Mouse (Mus musculus): ENCODE results near the gene Cyp2s1.

DNA sequence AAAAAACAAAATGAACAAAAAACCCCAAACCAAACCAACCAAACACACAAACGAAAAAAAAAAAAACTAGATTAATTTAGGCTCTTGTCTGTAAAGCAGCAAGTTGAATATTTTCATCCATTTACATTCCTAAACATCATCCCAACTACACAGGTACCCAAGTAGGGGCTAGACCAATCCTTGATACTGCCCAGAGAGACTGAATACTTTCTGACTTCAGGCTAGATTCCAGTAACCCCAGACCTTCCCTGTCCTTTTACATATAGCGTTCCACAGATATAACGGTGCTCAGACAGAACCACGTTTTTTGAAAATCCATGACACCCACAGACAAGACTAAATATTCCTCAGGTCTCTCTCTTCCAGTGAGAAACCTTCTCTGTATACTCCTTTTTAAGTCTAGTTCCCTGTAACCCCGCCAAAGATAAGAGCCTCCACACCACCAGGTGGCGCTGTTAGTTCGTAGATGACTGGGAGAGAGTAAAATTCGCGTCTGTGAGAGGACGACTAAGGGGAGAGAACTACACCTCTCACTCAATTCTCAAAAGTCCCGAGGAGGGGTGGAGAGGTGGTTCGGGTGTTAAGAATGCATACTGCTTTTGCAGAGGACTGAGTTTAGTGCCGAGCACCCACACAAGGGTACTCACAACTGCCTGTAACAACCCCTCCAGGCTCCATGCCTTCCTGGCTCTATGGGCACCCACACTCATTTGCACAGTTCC lies 31.2 kb upstream of the Cyp2s1 start:
- no peak for TF ChIP-seq FLI1 (IDR thresholded peaks at IDR 0.05; ENCODE audit: low read length)
- TF ChIP-seq GATA1 (IDR thresholded peaks at IDR 0.05; ENCODE audit: borderline replicate concordance, low read length), result no peak
